Mouse (Mus musculus): Measurements from ENCODE around the gene Bach2. TPM values are rescaled to one million over a fixed set of nuclear protein-coding genes. Genes with fewer than 3 reads are reported as not detected.

Gene Bach2
- total RNA-seq, 2 experiments from 2014 or later = 15.1 to 16.1 TPM

GRCm38 (mm10) chr4:32355935-32356617, 117.5 kb downstream of the Bach2 start:
- DNase-seq (ENCODE audit: low spot score in 2 of 2) = no peak

GRCm38 (mm10) chr4:32357996-32358600, 119.5 kb downstream of the Bach2 start:
- DNase-seq (ENCODE audit: low spot score in 2 of 2) = no peak

DNA sequence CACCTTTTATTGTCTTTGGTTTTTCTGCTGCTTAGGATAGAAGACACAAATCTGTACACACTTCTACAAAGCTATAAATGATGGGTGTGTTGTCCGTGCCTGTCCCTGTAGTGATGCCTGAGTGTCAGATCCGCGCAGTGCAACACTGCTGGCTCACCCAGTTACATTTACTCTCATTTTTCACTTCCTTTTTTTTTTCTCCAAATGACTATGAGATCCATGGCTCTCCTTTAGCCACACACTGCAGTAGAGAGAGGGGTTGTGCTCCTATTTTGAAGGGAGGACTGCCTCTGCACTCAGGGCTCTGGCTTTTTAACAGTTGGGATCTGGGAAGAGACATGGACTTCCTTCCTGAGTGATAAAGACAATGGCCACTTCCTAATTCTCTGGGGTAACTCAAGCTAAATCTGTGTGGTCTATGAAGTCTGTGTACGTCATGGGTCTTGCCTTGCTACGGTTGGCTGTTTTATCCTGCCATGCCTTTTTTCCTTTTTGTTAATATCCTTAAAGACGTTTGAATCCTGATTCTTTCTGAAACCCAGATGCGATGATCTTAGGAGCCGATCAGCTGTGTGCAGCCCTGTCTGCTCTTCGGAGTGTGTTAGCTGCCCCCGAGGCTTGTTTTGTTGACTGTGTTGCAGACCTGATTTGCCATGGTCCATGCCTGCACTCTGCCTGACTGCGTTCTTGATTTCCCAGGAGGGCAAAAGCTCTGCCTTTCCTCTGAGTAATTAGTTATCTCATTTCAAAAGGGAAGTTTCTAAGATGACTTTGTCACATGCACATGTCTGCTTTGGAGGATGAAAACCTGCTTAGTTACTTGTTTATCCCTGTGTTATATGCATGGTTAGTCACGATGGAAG, 120.2 kb downstream of the Bach2 start:
- no peak for DNase-seq (ENCODE audit: low spot score in 2 of 2)

GRCm38 (mm10) chr4:32359634-32360033, 121.0 kb downstream of the Bach2 start:
- DNase-seq (ENCODE audit: low spot score in 2 of 2) = no peak

DNA sequence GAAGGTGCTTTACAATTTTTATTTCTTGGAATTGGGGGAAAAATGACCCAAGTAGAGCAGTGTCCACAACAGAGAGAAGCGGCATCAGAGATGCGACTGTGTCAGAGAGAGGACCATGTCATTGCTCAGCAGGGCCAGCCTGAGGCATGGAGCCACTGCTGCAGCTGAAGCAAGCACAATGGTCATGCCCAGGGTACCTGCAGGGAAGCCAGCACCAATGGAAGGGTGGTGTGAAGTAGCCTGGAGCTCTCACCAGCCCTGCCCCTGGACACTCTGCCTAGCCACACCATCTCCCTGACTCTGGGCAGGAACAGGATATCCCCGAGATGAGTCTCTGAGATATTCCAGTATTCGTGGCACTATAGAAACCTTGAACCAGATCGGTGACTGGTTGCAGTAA, 121.9 kb downstream of the Bach2 start:
- no peak for DNase-seq (ENCODE audit: low spot score in 2 of 2)

- no peak for DNase-seq (ENCODE audit: low spot score in 2 of 2)
Observed at GRCm38 (mm10) chr4:32363488-32363984, 124.9 kb downstream of the Bach2 start.

GRCm38 (mm10) chr4:32365144-32365907, 126.7 kb downstream of the Bach2 start:
- DNase-seq (ENCODE audit: low spot score in 2 of 2) = no peak

- DNase-seq (ENCODE audit: low spot score in 2 of 2) = no peak
Observed at GRCm38 (mm10) chr4:32366176-32366575, 127.6 kb downstream of the Bach2 start.

DNA sequence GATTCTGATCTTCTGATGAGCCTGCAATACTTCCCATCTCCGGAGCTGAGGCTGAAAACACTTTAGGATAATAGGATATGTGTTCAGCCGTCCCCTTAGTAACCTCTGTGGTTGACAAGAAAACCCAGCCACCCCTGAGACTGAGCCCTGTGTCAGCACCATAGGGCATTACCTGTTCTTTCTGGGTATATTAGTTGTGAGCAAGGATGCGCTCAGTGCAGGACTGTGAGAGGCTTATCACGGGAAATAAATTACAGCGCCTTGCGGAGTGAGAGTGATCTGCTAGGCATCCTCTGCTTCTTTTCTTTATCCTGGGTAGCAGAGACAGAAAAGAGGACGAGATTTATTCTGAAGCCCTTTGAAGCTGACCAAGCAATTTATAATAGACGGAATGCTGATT, 129.7 kb downstream of the Bach2 start:
- DNase-seq (ENCODE audit: low spot score in 2 of 2) = no peak

GRCm38 (mm10) chr4:32373085-32373484, 134.5 kb downstream of the Bach2 start:
- peak in 1 of 2 experiments; percentile 26 for DNase-seq (ENCODE audit: low spot score in 2 of 2)

- DNase-seq (ENCODE audit: low spot score in 2 of 2) = no peak
Observed at GRCm38 (mm10) chr4:32373527-32373926, 134.9 kb downstream of the Bach2 start.

- DNase-seq (ENCODE audit: low spot score in 2 of 2) = no peak
Observed at GRCm38 (mm10) chr4:32374751-32375582, 136.4 kb downstream of the Bach2 start.

- DNase-seq (ENCODE audit: low spot score in 2 of 2) = no peak
Observed at GRCm38 (mm10) chr4:32375721-32376526, 137.3 kb downstream of the Bach2 start.

- DNase-seq (ENCODE audit: low spot score in 2 of 2) = no peak
Observed at GRCm38 (mm10) chr4:32376527-32376948, 137.9 kb downstream of the Bach2 start.

DNA sequence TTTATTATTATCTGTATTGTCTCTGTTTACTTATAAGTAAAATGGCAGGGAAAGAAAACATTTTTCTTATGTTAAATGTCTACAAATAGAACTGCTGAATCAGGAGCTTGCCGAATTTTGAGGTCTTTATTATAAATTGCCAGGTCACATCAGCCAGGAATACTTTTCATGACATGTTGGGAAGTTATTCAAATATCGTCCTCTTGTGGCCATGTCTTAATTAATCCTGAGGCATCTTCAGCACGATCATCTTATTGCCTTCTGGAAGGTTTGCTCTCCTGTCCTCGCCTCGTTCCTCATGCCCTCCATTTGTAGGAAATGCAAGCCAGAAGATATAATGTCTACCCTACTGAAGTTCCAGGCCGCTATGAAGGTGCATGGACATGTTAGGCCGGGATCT, 140.5 kb downstream of the Bach2 start:
- DNase-seq (ENCODE audit: low spot score in 2 of 2) = no peak

DNA sequence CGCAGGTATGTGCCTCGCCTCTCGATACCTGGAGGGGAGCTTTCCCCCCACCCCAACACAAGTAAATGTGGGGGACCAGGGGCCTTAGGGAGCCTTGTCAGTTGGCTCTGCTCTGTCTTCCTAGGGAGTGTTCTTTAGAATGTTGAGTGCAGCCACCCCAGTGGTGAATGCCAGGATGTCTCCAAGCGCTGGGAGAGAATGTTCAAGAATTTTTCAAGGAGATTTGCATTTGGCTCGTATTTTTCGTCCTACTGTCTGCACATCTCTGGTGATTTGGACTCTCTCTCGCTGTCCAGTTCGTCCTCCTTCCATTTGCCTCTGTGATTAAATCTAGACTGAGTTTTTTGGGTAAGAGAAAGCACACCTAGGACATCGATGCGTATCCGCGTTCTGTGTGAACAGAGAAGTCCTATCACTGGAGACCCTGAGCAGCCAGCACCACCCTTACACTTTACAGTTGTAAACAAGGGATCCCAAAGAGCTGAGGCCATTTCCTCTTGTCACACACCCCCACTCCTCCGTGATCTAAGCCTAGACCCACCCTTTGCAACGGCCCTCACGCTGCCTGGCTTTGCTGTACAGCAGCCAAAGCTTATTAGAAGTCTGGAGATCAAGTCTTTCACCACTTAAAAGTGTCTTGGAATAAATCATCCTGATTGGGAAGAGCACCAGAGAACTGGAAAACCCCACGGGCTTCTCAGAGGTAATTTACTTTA, 143.2 kb downstream of the Bach2 start:
- no peak for DNase-seq (ENCODE audit: low spot score in 2 of 2)

DNA sequence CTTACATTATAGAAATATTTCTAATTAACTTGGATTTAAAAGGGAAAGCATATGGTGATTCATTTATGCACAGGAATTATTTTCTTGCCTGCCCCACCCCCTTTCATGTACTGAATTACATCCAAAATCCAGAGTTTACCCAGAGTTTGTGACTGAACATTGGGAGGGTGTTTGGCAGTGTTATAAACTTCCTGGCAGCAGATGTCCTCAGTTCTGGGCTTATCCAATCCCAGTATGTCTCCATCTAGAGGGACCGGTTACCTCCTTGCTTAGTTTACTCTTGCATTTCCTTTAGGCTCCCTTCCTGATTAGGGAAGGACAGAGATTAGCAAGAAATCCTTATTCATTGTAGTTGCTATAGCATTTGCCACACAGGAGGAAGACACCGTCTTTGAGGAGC, 146.5 kb downstream of the Bach2 start:
- DNase-seq (ENCODE audit: low spot score in 2 of 2) = no peak

GRCm38 (mm10) chr4:32385623-32386022, 147.0 kb downstream of the Bach2 start:
- DNase-seq (ENCODE audit: low spot score in 2 of 2) = no peak

DNA sequence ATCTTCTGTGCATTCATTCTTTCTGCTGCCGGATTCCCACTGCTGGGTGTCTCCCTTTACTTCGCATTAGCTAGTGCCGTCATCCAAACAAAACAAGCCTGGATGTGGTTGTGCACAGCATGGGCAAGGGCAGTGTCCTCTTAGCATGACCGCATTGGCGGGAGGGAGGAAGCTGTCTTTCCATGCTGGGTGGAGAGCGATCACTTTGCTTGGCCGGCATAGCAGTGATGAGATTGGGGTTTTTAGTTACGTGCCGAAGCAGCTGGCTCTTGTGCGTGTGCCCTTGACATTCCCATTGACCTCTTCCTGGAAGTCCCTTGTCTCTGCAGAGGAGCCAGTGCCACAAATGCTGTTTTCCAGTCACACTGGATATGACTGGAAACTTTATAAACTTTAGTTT, 147.7 kb downstream of the Bach2 start:
- no peak for DNase-seq (ENCODE audit: low spot score in 2 of 2)

All from gastrocnemius, postnatal 4 days (tissue).